Mouse (Mus musculus) ES-Bruce4 (cell line): ENCODE measurements around the gene Gm28374. TPM values are rescaled to one million over a fixed set of nuclear protein-coding genes. Genes with fewer than 3 reads are reported as not detected.

Source experiments
- H3K27ac ChIP-seq: 2 replicates; pipeline ENCODE4 v1.5.1; 2012; ENCODE audit warnings: low read length, inconsistent platforms; ENCODE audit not compliant: insufficient read depth
- H3K27me3 ChIP-seq: 2 replicates; pipeline ENCODE4 v1.6.1; 2012; ENCODE audit warnings: mild to moderate bottlenecking, low read length, inconsistent platforms; ENCODE audit not compliant: control insufficient read depth, poor library complexity, insufficient read depth, severe bottlenecking
- H3K36me3 ChIP-seq: 2 replicates; pipeline ENCODE4 v1.6.1; 2012; ENCODE audit warnings: inconsistent platforms, mild to moderate bottlenecking, low read length, moderate library complexity; ENCODE audit not compliant: control insufficient read depth, poor library complexity, insufficient read depth, severe bottlenecking
- H3K4me1 ChIP-seq: one replicate; pipeline ENCODE4 v1.8.1; 2011; ENCODE audit warnings: low read length; ENCODE audit not compliant: control insufficient read depth, insufficient read depth
- H3K4me3 ChIP-seq: 2 replicates; pipeline ENCODE4 v1.5.1; 2011; ENCODE audit warnings: low read depth, mild to moderate bottlenecking, low read length
- H3K9ac ChIP-seq: 2 replicates; pipeline ENCODE4 v1.6.1; 2012; ENCODE audit warnings: low read depth, mild to moderate bottlenecking, inconsistent platforms; ENCODE audit not compliant: poor library complexity, severe bottlenecking
- H3K9me3 ChIP-seq: replicated peaks from 2 replicates; pipeline ENCODE4 v1.6.1; 2012; ENCODE audit warnings: mild to moderate bottlenecking, low read length, inconsistent platforms; ENCODE audit not compliant: control insufficient read depth, poor library complexity, insufficient read depth, severe bottlenecking
- CTCF ChIP-seq: IDR thresholded peaks from one replicate; pipeline ENCODE4 v1.8.1; 2011; ENCODE audit warnings: low read depth, low read length
- EP300 ChIP-seq: IDR thresholded peaks from 2 replicates; pipeline ENCODE4 v1.6.1; 2011; ENCODE audit warnings: low read depth, low read length; ENCODE audit not compliant: insufficient read depth
- POLR2A ChIP-seq: IDR thresholded peaks from one replicate; pipeline ENCODE4 v1.8.1; 2011; ENCODE audit warnings: low read length; ENCODE audit not compliant: insufficient read depth
- polyA plus RNA-seq: library from polyadenylated mRNA; stranded (reverse); fragments of >200 nt; gene quantifications from 2 replicates; pipeline ENCODE4 v1.2.4, GENCODE M21; 2011; ENCODE audit warnings: low read depth; ENCODE audit not compliant: missing spikeins, insufficient read depth, insufficient read length

Gm28374 gene
- polyA plus RNA-seq, 1 experiment, result not detected

GRCm38 (mm10) chr19:6094119-6094518 lies 12.1 kb upstream of the Gm28374 start, which contains the start of gene AC131692.1:
Gene AC131692.1, plus strand, starts transcription at chr19:6094419.
- no peak within 1 kb of the TSS for H3K27ac ChIP-seq
- H3K9ac ChIP-seq, result no peak within 1 kb of the TSS
- TF ChIP-seq POLR2A (no peak), CTCF (no peak), EP300 (no peak)
- no peaks in the 10 kb centered on the region for H3K27me3 ChIP-seq
- H3K9me3 ChIP-seq, result no peaks in the 10 kb centered on the region
- no peak within 1 kb of the TSS for H3K4me3 ChIP-seq
- peaks cover 59% of the 10 kb centered on the region for H3K36me3 ChIP-seq
- no peaks in the 10 kb centered on the region for H3K4me1 ChIP-seq

- Histone ChIP-seq H3K27me3 (no peaks in the 10 kb centered on the region), H3K36me3 (peaks cover 52% of the 10 kb centered on the region)
Observed at GRCm38 (mm10) chr19:6088841-6089240, 6.8 kb upstream of the Gm28374 start.

GRCm38 (mm10) chr19:6085417-6085879 lies 3.4 kb upstream of the Gm28374 start:
- TF ChIP-seq POLR2A (peak; percentile 43), EP300 (peak; percentile 56), CTCF (no peak)
- Histone ChIP-seq H3K4me3 (peak overlapping the region; percentile 99), H3K27me3 (no peaks in the 10 kb centered on the region), H3K27ac (peak overlapping the region; percentile 94), H3K4me1 (peaks cover 2% of the 10 kb centered on the region), H3K36me3 (peaks cover 31% of the 10 kb centered on the region), H3K9me3 (no peaks in the 10 kb centered on the region), H3K9ac (peak overlapping the region; percentile 89)

More at GRCm38 (mm10) chr19:6088841-6089240, 6.8 kb upstream of the Gm28374 start:
- TF ChIP-seq POLR2A, result no peak
- TF ChIP-seq CTCF, result no peak
- no peak for TF ChIP-seq EP300
- Histone ChIP-seq H3K27ac (no peak overlapping the region), H3K4me3 (no peak overlapping the region), H3K9me3 (no peaks in the 10 kb centered on the region), H3K4me1 (peaks cover under 1% of the 10 kb centered on the region), H3K9ac (no peak overlapping the region)

- Histone ChIP-seq H3K27me3 (no peaks in the 10 kb centered on the region), H3K9me3 (no peaks in the 10 kb centered on the region), H3K27ac (peak within 1 kb of the TSS; percentile 94), H3K4me1 (peaks cover 2% of the 10 kb centered on the region), H3K4me3 (peak within 1 kb of the TSS; percentile 99), H3K9ac (peak within 1 kb of the TSS; percentile 89), H3K36me3 (peaks cover 23% of the 10 kb centered on the region)
- TF ChIP-seq EP300 (peak; percentile 82; the same call in 1 of the 2 replicates), CTCF (no peak), POLR2A (peak; percentile 46)
Observed at GRCm38 (mm10) chr19:6084478-6085248, 2.6 kb upstream of the Gm28374 start, which contains the start of the genes Zfpl1 and Cdca5. Gene Zfpl1, minus strand, starts transcription at chr19:6084956. Gene Cdca5, plus strand, starts transcription at chr19:6084983.

- H3K4me1 ChIP-seq, result peaks cover 2% of the 10 kb centered on the region
- no peak within 1 kb of the TSS for H3K27ac ChIP-seq
- H3K36me3 ChIP-seq, result no peaks in the 10 kb centered on the region
- H3K27me3 ChIP-seq, result no peaks in the 10 kb centered on the region
- no peak for TF ChIP-seq POLR2A
- TF ChIP-seq EP300, result no peak
- TF ChIP-seq CTCF, result no peak
- H3K4me3 ChIP-seq, result no peak within 1 kb of the TSS
- H3K9me3 ChIP-seq, result no peaks in the 10 kb centered on the region
- H3K9ac ChIP-seq, result no peak within 1 kb of the TSS
Observed at GRCm38 (mm10) chr19:6079983-6080480, 2.0 kb downstream of the Gm28374 start, which contains the start of gene Tmem262. Gene Tmem262, plus strand, starts transcription at chr19:6080033.
